Comparison of ENCODE assay signal across 9 mouse cellular contexts in the genomic region with DNA sequence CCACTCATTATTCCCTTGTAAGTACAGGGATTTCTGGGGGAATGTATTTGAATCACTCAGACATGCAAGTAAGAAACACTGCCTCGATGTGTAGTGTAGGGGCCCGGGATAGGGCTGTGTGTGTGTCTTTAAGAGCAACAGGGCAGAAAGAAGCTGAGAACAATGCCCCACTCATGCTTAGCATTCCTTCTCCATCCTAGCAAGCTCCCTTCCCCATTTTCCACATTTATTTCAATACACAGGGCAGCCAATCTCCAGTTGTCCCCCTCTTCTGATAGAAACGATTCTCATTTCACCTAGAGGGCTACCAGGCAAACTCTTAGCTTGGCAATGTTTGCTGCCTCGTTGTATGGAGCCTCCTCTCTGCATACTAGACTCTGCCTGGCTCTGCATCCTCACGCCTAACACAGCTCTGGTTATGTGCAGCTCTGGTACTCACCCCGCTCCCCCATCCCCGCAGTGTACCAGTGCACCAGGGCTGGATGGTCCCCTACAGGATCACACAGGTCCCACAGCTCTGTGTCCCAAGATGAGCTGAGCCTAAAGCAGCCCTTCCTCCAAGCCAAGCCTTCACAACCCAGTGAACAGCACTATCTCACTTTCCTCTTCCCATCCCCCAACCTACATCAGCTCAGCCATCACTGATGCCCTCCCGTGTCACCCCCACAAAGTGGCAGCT. TPM values are rescaled to one million over a fixed set of nuclear protein-coding genes. Genes with fewer than 3 reads are reported as not detected.
DNase-seq lines count a peak whose midpoint lies in the region; ATAC-seq lines count a peak whose summit lies in the region.
"Had no signal": no experiment of that assay in that cellular context is flagged by ENCODE, and none has a peak within 500 bp of the region (broad histone marks: within the 10 kb centered on the region; RNA-seq: fewer than 3 reads in every experiment).

No protein-coding gene starts in this region.

- peak overlapping the region; percentile 32 for H3K4me2 ChIP-seq in forebrain, embryonic 11.5 days (ENCODE audit: low read depth, low read length, severe bottlenecking)
- H3K4me2 ChIP-seq in limb, embryonic 12.5 days = no peak overlapping the region

- ATAC-seq in forebrain, embryonic 11.5 days (replicated peaks; ENCODE audit: low FRiP score) = peak; percentile 88
- ATAC-seq in limb, embryonic 12.5 days (ENCODE audit: insufficient number of reproducible peaks, insufficient read depth, low FRiP score, low TSS enrichment, low read depth) = no peak
- ATAC-seq: lung, postnatal 0 days had no signal

- WGBS in heart, embryonic 10.5 days = 54% methylated on average over 8 of the region's 8 CpGs
- WGBS in forebrain, embryonic 11.5 days = 22% methylated on average over 8 of the region's 8 CpGs
- 68% methylated on average over 8 of the region's 8 CpGs for WGBS in limb, embryonic 12.5 days

- intact Hi-C loops in gastrocnemius, postnatal 36 days (cut with DNase I) = no loop called here

- no peak overlapping the region for H3K4me3 ChIP-seq in heart, embryonic 10.5 days
- no peak overlapping the region for H3K4me3 ChIP-seq in forebrain, embryonic 11.5 days (ENCODE audit: low read depth, low read length)
- H3K4me3 ChIP-seq in limb, embryonic 12.5 days (replicated peaks) = no peak overlapping the region

- H3K9me3 ChIP-seq in heart, embryonic 10.5 days = no peaks in the 10 kb centered on the region
- no peaks in the 10 kb centered on the region for H3K9me3 ChIP-seq in forebrain, embryonic 11.5 days (ENCODE audit: control insufficient read depth, low read length)
- H3K9me3 ChIP-seq in limb, embryonic 12.5 days = no peaks in the 10 kb centered on the region

- H3K27me3 ChIP-seq in heart, embryonic 10.5 days (ENCODE audit: insufficient read depth, poor library complexity, severe bottlenecking) = no peaks in the 10 kb centered on the region
- H3K27me3 ChIP-seq in forebrain, embryonic 11.5 days (ENCODE audit: control insufficient read depth, insufficient read depth, low read length) = no peaks in the 10 kb centered on the region
- no peaks in the 10 kb centered on the region for H3K27me3 ChIP-seq in limb, embryonic 12.5 days

- no peaks in the 10 kb centered on the region for H3K36me3 ChIP-seq in heart, embryonic 10.5 days
- H3K36me3 ChIP-seq in forebrain, embryonic 11.5 days (ENCODE audit: control insufficient read depth, insufficient read depth, low read length) = no peaks in the 10 kb centered on the region
- H3K36me3 ChIP-seq in limb, embryonic 12.5 days = no peaks in the 10 kb centered on the region

- no peak for DNase-seq in heart, embryonic 10.5 days (ENCODE audit: low spot score)
- no peak for DNase-seq in heart, adult 8-10 months (ENCODE audit: low spot score)
- DNase-seq in A20 (ENCODE audit: low read depth, low spot score) = peak; percentile 7
- DNase-seq in forebrain, embryonic 11.5 days (ENCODE audit: low spot score) = peak; percentile 69
- DNase-seq in gastrocnemius, postnatal 36 days = no peak
- DNase-seq in adrenal gland, postnatal 4 days (ENCODE audit: low spot score in 2 of 2) = no peak
- no peak for DNase-seq in T-cell, adult 2 months (ENCODE audit: low spot score)

- peaks cover 34% of the 10 kb centered on the region for H3K4me1 ChIP-seq in heart, embryonic 10.5 days
- peaks cover 8% of the 10 kb centered on the region; the same call in 1 of the 2 replicates for H3K4me1 ChIP-seq in forebrain, embryonic 11.5 days (replicated peaks; ENCODE audit: control insufficient read depth, insufficient read depth, low read length)
- peaks cover 26% of the 10 kb centered on the region for H3K4me1 ChIP-seq in limb, embryonic 12.5 days (replicated peaks)

- H3K9ac ChIP-seq in forebrain, embryonic 11.5 days (ENCODE audit: low read length) = peak overlapping the region; percentile 44
- H3K9ac ChIP-seq in limb, embryonic 12.5 days (replicated peaks) = no peak overlapping the region

- H3K27ac ChIP-seq in heart, embryonic 10.5 days = peak overlapping the region; percentile 68; the same call in 1 of the 2 replicates
- H3K27ac ChIP-seq in forebrain, embryonic 11.5 days (ENCODE audit: low read depth, low read length) = peak overlapping the region; percentile 84
- 0 out of 2 replicates have a peak overlapping the region, but pooled peaks have one; percentile 24 for H3K27ac ChIP-seq in limb, embryonic 12.5 days

RNA-seq across cellular contexts. Expression of a gene that starts 42.4 kb away (rescaled TPM):
- polyA plus RNA-seq in heart, embryonic 10.5 days (2016; fragmentation: Nextera tagmentation; extraction: Ambion mirVana) = 3.0 and 3.5 TPM in 2 replicates
- total RNA-seq in heart, adult 8-10 months (2022) = 1 to 10 TPM; 1.2 to 2.7 (median 2.0) TPM
- 2.1 and 3.1 TPM in 2 replicates for polyA plus RNA-seq in forebrain, embryonic 11.5 days (2014; fragmentation: Nextera tagmentation; extraction: Ambion mirVana)
- polyA plus RNA-seq in limb, embryonic 12.5 days (2016; fragmentation: Nextera tagmentation; extraction: Ambion mirVana) = 0.55 and 0.86 TPM in 2 replicates
- total RNA-seq in gastrocnemius, postnatal 36 days (2021) = 10 to 100 TPM; 33.7 to 37.2 TPM
- 10 to 100 TPM; 19.4 to 22.0 TPM for total RNA-seq in adrenal gland, postnatal 4 days (2021)

RNA-seq across cellular contexts. Expression of a gene that starts 51.1 kb away (rescaled TPM):
- 40.1 and 44.5 TPM in 2 replicates for polyA plus RNA-seq in heart, embryonic 10.5 days (2016; fragmentation: Nextera tagmentation; extraction: Ambion mirVana)
- 10 to 100 TPM in 2 of 4 experiments, 1 to 10 TPM in 2; 7.5 to 12.4 (median 10.9) TPM for total RNA-seq in heart, adult 8-10 months (2022)
- polyA plus RNA-seq in forebrain, embryonic 11.5 days (2014; fragmentation: Nextera tagmentation; extraction: Ambion mirVana) = 28.9 and 30.2 TPM in 2 replicates
- polyA plus RNA-seq in limb, embryonic 12.5 days (2016; fragmentation: Nextera tagmentation; extraction: Ambion mirVana) = 28.5 and 32.2 TPM in 2 replicates
- total RNA-seq in gastrocnemius, postnatal 36 days (2021) = 1 to 10 TPM; 7.0 to 8.7 TPM
- 10 to 100 TPM; 27.6 to 31.0 TPM for total RNA-seq in adrenal gland, postnatal 4 days (2021)

Comparison
In these comparisons a context has a peak if more than half of its experiments do, and no peak if none do; other contexts are left out.
1. DNase-seq: peak in A20 (single experiment) and forebrain, embryonic 11.5 days (single experiment); none in heart, embryonic 10.5 days (single experiment), heart, adult 8-10 months (single experiment), gastrocnemius, postnatal 36 days (0 of 2), adrenal gland, postnatal 4 days (0 of 2) and T-cell, adult 2 months (single experiment).
2. H3K27ac ChIP-seq: peak in every context shown above with its lines; median percentile 84 in forebrain, embryonic 11.5 days; 68 in heart, embryonic 10.5 days; 24 in limb, embryonic 12.5 days.
3. RNA of a gene that starts 42.4 kb away (total RNA-seq): 33.7 to 37.2 TPM in gastrocnemius, postnatal 36 days and 19.4 to 22.0 TPM in adrenal gland, postnatal 4 days; 1.2 to 2.7 TPM in heart, adult 8-10 months; every median in the first group is over 4 times any median in the second.